Mouse (Mus musculus): Measurements from ENCODE around the gene Pum2. TPM values are rescaled to one million over a fixed set of nuclear protein-coding genes. Genes with fewer than 3 reads are reported as not detected.

Gene Pum2
- total RNA-seq, 1 experiment = 74.8 TPM

- H3K27ac ChIP-seq (ENCODE audit: insufficient read depth, low read depth, low read length, poor library complexity, severe bottlenecking) = no peak overlapping the region
- H3K36me3 ChIP-seq (ENCODE audit: control insufficient read depth, insufficient read depth, low read length, poor library complexity, severe bottlenecking) = no peaks in the 10 kb centered on the region
- TF ChIP-seq ZNF384 (IDR thresholded peaks at IDR 0.05; ENCODE audit: low read depth, low read length) (no peak), MAFK (IDR thresholded peaks at IDR 0.05; ENCODE audit: insufficient read depth, low read depth, low read length) (no peak), CHD2 (IDR thresholded peaks at IDR 0.05; ENCODE audit: low read depth, low read length) (no peak), HCFC1 (IDR thresholded peaks at IDR 0.05; ENCODE audit: borderline replicate concordance, insufficient read depth, low read length) (no peak), ZC3H11A (IDR thresholded peaks at IDR 0.05; ENCODE audit: borderline replicate concordance, low read depth, low read length) (no peak)
- no peak overlapping the region for H3K4me3 ChIP-seq (ENCODE audit: insufficient read depth in 1 of 2, low read depth in 1 of 2, low read length in 2 of 2, poor library complexity in 1 of 2, severe bottlenecking in 1 of 2)
- no peak overlapping the region for H3K9ac ChIP-seq (ENCODE audit: insufficient read depth, low read depth, low read length, poor library complexity, severe bottlenecking)
- peaks cover 0 to 9% of the 10 kb centered on the region in 2 experiments; a peak in 1 of 4 replicates for H3K4me1 ChIP-seq (ENCODE audit: control insufficient read depth in 2 of 2, insufficient read depth in 2 of 2, low read length in 2 of 2, poor library complexity in 1 of 2)
- H3K9me3 ChIP-seq (ENCODE audit: control insufficient read depth, insufficient read depth, low read depth, low read length) = no peaks in the 10 kb centered on the region
- no peak for DNase-seq (ENCODE audit: low read depth, low spot score)
- in situ Hi-C loops (cut with MboI; ENCODE audit: low sequenced_read_pairs in 2 of 2, unreplicated experiment in 2 of 2) = no loop called here
Observed at GRCm38 (mm10) chr12:8784189-8784588, 110.3 kb downstream of the Pum2 start.

GRCm38 (mm10) chr12:8786476-8786875 is 112.5 kb downstream of the Pum2 start:
- Histone ChIP-seq H3K9me3 (ENCODE audit: control insufficient read depth, insufficient read depth, low read depth, low read length) (no peaks in the 10 kb centered on the region), H3K9ac (ENCODE audit: insufficient read depth, low read depth, low read length, poor library complexity, severe bottlenecking) (no peak overlapping the region), H3K4me1 (ENCODE audit: control insufficient read depth in 2 of 2, insufficient read depth in 2 of 2, low read length in 2 of 2, poor library complexity in 1 of 2) (peaks cover 0 to 9% of the 10 kb centered on the region in 2 experiments; a peak in 1 of 4 replicates), H3K4me3 (ENCODE audit: insufficient read depth in 1 of 2, low read depth in 1 of 2, low read length in 2 of 2, poor library complexity in 1 of 2, severe bottlenecking in 1 of 2) (no peak overlapping the region), H3K36me3 (ENCODE audit: control insufficient read depth, insufficient read depth, low read length, poor library complexity, severe bottlenecking) (peaks cover 16% of the 10 kb centered on the region), H3K27ac (ENCODE audit: insufficient read depth, low read depth, low read length, poor library complexity, severe bottlenecking) (no peak overlapping the region)
- TF ChIP-seq ZC3H11A (IDR thresholded peaks at IDR 0.05; ENCODE audit: borderline replicate concordance, low read depth, low read length) (no peak), MAFK (IDR thresholded peaks at IDR 0.05; ENCODE audit: insufficient read depth, low read depth, low read length) (no peak), ZNF384 (IDR thresholded peaks at IDR 0.05; ENCODE audit: low read depth, low read length) (no peak), CHD2 (IDR thresholded peaks at IDR 0.05; ENCODE audit: low read depth, low read length) (no peak), HCFC1 (IDR thresholded peaks at IDR 0.05; ENCODE audit: borderline replicate concordance, insufficient read depth, low read length) (no peak)
- in situ Hi-C loops (cut with MboI; ENCODE audit: low sequenced_read_pairs in 2 of 2, unreplicated experiment in 2 of 2) = no loop called here
- DNase-seq (ENCODE audit: low read depth, low spot score) = no peak

GRCm38 (mm10) chr12:8786984-8787730 is 113.2 kb downstream of the Pum2 start:
- no peak overlapping the region for H3K27ac ChIP-seq (ENCODE audit: insufficient read depth, low read depth, low read length, poor library complexity, severe bottlenecking)
- H3K36me3 ChIP-seq (ENCODE audit: control insufficient read depth, insufficient read depth, low read length, poor library complexity, severe bottlenecking) = peaks cover 22% of the 10 kb centered on the region
- in situ Hi-C loops (cut with MboI; ENCODE audit: low sequenced_read_pairs in 2 of 2, unreplicated experiment in 2 of 2) = no loop called here
- no peak for DNase-seq (ENCODE audit: low read depth, low spot score)
- H3K4me1 ChIP-seq (ENCODE audit: control insufficient read depth in 2 of 2, insufficient read depth in 2 of 2, low read length in 2 of 2, poor library complexity in 1 of 2) = peaks cover 0 to 7% of the 10 kb centered on the region in 2 experiments; a peak in 1 of 4 replicates
- H3K9ac ChIP-seq (ENCODE audit: insufficient read depth, low read depth, low read length, poor library complexity, severe bottlenecking) = no peak overlapping the region
- TF ChIP-seq MAFK (IDR thresholded peaks at IDR 0.05; ENCODE audit: insufficient read depth, low read depth, low read length) (no peak), CHD2 (IDR thresholded peaks at IDR 0.05; ENCODE audit: low read depth, low read length) (no peak), ZNF384 (IDR thresholded peaks at IDR 0.05; ENCODE audit: low read depth, low read length) (no peak)
- no peak overlapping the region for H3K4me3 ChIP-seq (ENCODE audit: insufficient read depth in 1 of 2, low read depth in 1 of 2, low read length in 2 of 2, poor library complexity in 1 of 2, severe bottlenecking in 1 of 2)
- no peaks in the 10 kb centered on the region for H3K9me3 ChIP-seq (ENCODE audit: control insufficient read depth, insufficient read depth, low read depth, low read length)

- H3K27ac ChIP-seq (ENCODE audit: insufficient read depth, low read depth, low read length, poor library complexity, severe bottlenecking) = no peak overlapping the region
Observed at GRCm38 (mm10) chr12:8788469-8788868, 114.5 kb downstream of the Pum2 start.

More at GRCm38 (mm10) chr12:8788469-8788868, 114.5 kb downstream of the Pum2 start:
- Histone ChIP-seq H3K4me1 (ENCODE audit: control insufficient read depth in 2 of 2, insufficient read depth in 2 of 2, low read length in 2 of 2, poor library complexity in 1 of 2) (peaks cover 0 to 2% of the 10 kb centered on the region in 2 experiments; a peak in 1 of 4 replicates), H3K4me3 (ENCODE audit: insufficient read depth in 1 of 2, low read depth in 1 of 2, low read length in 2 of 2, poor library complexity in 1 of 2, severe bottlenecking in 1 of 2) (no peak overlapping the region), H3K36me3 (ENCODE audit: control insufficient read depth, insufficient read depth, low read length, poor library complexity, severe bottlenecking) (peaks cover 22% of the 10 kb centered on the region), H3K9ac (ENCODE audit: insufficient read depth, low read depth, low read length, poor library complexity, severe bottlenecking) (no peak overlapping the region), H3K9me3 (ENCODE audit: control insufficient read depth, insufficient read depth, low read depth, low read length) (no peaks in the 10 kb centered on the region)
- in situ Hi-C loops (cut with MboI; ENCODE audit: low sequenced_read_pairs in 2 of 2, unreplicated experiment in 2 of 2) = no loop called here
- TF ChIP-seq MAFK (IDR thresholded peaks at IDR 0.05; ENCODE audit: insufficient read depth, low read depth, low read length) (no peak), ZNF384 (IDR thresholded peaks at IDR 0.05; ENCODE audit: low read depth, low read length) (no peak), CHD2 (IDR thresholded peaks at IDR 0.05; ENCODE audit: low read depth, low read length) (no peak), HCFC1 (IDR thresholded peaks at IDR 0.05; ENCODE audit: borderline replicate concordance, insufficient read depth, low read length) (no peak), ZC3H11A (IDR thresholded peaks at IDR 0.05; ENCODE audit: borderline replicate concordance, low read depth, low read length) (no peak)
- DNase-seq (ENCODE audit: low read depth, low spot score) = no peak

All from ES-E14 (cell line).